Comparison of ENCODE assay signal across 11 mouse cellular contexts in the genomic region with DNA sequence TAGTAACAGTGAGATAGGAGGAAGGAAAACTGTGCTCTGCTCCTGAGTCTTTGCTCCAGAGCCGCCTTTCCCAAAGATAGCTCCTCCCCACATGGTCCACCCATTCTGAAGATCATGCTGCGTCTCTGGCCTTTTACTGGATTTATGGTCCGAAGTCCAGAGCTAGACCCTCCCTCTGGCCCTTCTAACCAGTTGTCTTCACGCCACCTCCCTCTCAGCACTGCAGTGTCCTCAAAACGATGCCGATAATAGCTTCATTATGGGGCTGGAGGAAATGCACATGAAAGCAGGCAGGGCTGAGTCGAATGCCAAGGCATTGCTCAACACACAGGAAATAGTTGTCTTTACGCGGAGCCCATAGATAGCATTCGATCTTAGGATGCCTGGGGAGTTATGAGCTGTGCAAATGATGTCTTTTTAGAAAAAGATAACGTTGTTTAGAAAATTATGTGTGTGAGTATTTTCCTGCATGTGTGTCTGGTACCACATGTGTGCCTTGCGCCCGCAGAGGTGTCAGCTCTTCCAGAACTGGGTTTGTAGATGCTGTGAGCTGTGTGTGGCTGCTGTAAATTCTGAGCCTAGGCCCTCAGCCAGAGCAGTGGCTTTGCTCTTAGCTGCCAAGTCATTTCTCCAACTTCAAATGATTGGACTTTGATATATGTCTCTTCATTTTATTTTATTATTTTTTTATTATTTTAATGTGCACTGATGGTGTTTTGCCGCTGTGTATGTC. TPM values are rescaled to one million over a fixed set of nuclear protein-coding genes. Genes with fewer than 3 reads are reported as not detected.
DNase-seq lines count a peak whose midpoint lies in the region; ATAC-seq lines count a peak whose summit lies in the region.
"Had no signal": no experiment of that assay in that cellular context is flagged by ENCODE, and none has a peak within 500 bp of the region (broad histone marks: within the 10 kb centered on the region; RNA-seq: fewer than 3 reads in every experiment).

No protein-coding gene starts in this region.

- H3K9ac ChIP-seq in heart, embryonic 16.5 days (ENCODE audit: low read length): no peak overlapping the region
- no peak overlapping the region for H3K9ac ChIP-seq in hindbrain, embryonic 13.5 days
- H3K9ac ChIP-seq: liver, embryonic 13.5 days; neural tube, embryonic 13.5 days had no signal

- 54% methylated on average over 14 of the region's 14 CpGs for WGBS in heart, embryonic 16.5 days
- WGBS in large intestine, adult 2 months: 15% methylated on average over 14 of the region's 14 CpGs
- WGBS in hindbrain, embryonic 13.5 days: 78% methylated on average over 14 of the region's 14 CpGs

- peak; percentile 32; the same call in 1 of the 2 replicates for ATAC-seq in heart, embryonic 16.5 days (replicated peaks; ENCODE audit: extremely low read depth, insufficient read depth, low FRiP score)
- no peak for ATAC-seq in megakaryocyte-erythroid progenitor cell, adult 5-6 weeks (replicated peaks; ENCODE audit: low FRiP score, low TSS enrichment, poor library complexity, severe bottlenecking)
- no peak for ATAC-seq in hindbrain, embryonic 13.5 days (ENCODE audit: low FRiP score)

- H3K4me1 ChIP-seq in heart, embryonic 16.5 days (ENCODE audit: control insufficient read depth, insufficient read depth, low read length): no peaks in the 10 kb centered on the region; the same call in 1 of the 2 replicates
- no peaks in the 10 kb centered on the region for H3K4me1 ChIP-seq in hindbrain, embryonic 13.5 days (replicated peaks)
- H3K4me1 ChIP-seq: liver, embryonic 13.5 days; neural tube, embryonic 13.5 days had no signal

- H3K4me3 ChIP-seq in heart, embryonic 16.5 days (ENCODE audit: low read length): no peak overlapping the region
- H3K4me3 ChIP-seq in hindbrain, embryonic 13.5 days: no peak overlapping the region
- H3K4me3 ChIP-seq: liver, embryonic 13.5 days; neural tube, embryonic 13.5 days had no signal

- no peaks in the 10 kb centered on the region for H3K9me3 ChIP-seq in heart, embryonic 16.5 days (replicated peaks; ENCODE audit: control insufficient read depth, low read length)
- no peaks in the 10 kb centered on the region for H3K9me3 ChIP-seq in hindbrain, embryonic 13.5 days
- H3K9me3 ChIP-seq: liver, embryonic 13.5 days; neural tube, embryonic 13.5 days had no signal

- DNase-seq in urinary bladder, postnatal 25 days (ENCODE audit: low spot score): peak; percentile 25
- DNase-seq in urinary bladder, adult 18-20 months (ENCODE audit: low spot score in 2 of 2): no peak
- DNase-seq in large intestine, adult 2 months (ENCODE audit: low read depth, low spot score): peak; percentile 67
- DNase-seq in ovary, postnatal 10 days (ENCODE audit: low spot score): no peak
- no peak for DNase-seq in thymus, postnatal 14 days
- DNase-seq: cerebellum, postnatal 10 days; liver, embryonic 13.5 days had no signal

- H3K4me2 ChIP-seq in heart, embryonic 16.5 days (ENCODE audit: low read depth, low read length): peak overlapping the region; percentile 30
- no peak overlapping the region for H3K4me2 ChIP-seq in hindbrain, embryonic 13.5 days
- H3K4me2 ChIP-seq: liver, embryonic 13.5 days; neural tube, embryonic 13.5 days had no signal

- H3K36me3 ChIP-seq in heart, embryonic 16.5 days (ENCODE audit: control insufficient read depth, insufficient read depth): no peaks in the 10 kb centered on the region
- no peaks in the 10 kb centered on the region for H3K36me3 ChIP-seq in hindbrain, embryonic 13.5 days
- H3K36me3 ChIP-seq: liver, embryonic 13.5 days; neural tube, embryonic 13.5 days had no signal

- H3K27me3 ChIP-seq in heart, embryonic 16.5 days (ENCODE audit: control insufficient read depth, insufficient read depth, low read length): no peaks in the 10 kb centered on the region
- no peaks in the 10 kb centered on the region for H3K27me3 ChIP-seq in hindbrain, embryonic 13.5 days
- H3K27me3 ChIP-seq: liver, embryonic 13.5 days; neural tube, embryonic 13.5 days had no signal

- no peak overlapping the region for H3K27ac ChIP-seq in heart, embryonic 16.5 days (ENCODE audit: low read length)
- H3K27ac ChIP-seq in hindbrain, embryonic 13.5 days: no peak overlapping the region
- H3K27ac ChIP-seq: liver, embryonic 13.5 days; neural tube, embryonic 13.5 days had no signal

RNA-seq across cellular contexts. Expression of gene Fam169b, which starts 46.6 kb away (rescaled TPM):
- 7.2 and 15.1 TPM in 2 replicates for polyA plus RNA-seq in heart, embryonic 16.5 days (2015; fragmentation: Nextera tagmentation; extraction: Ambion mirVana)
- 1.5 and 2.9 TPM in 2 replicates for polyA plus RNA-seq in large intestine, adult 2 months (2012; rRNA removed)
- total RNA-seq in megakaryocyte-erythroid progenitor cell, adult 5-6 weeks (2014; fragmentation: Nextera tagmentation): 0.87 and 1.9 TPM in 2 replicates
- 0.23 TPM in 1 of 2 replicates, not detected in the other for total RNA-seq in megakaryocyte-erythroid progenitor cell, adult 5-6 weeks (2017)
- 0.14 TPM in 1 of 2 replicates, not detected in the other for polyA plus RNA-seq in hindbrain, embryonic 13.5 days (2015; fragmentation: Nextera tagmentation; extraction: Ambion mirVana)

RNA-seq across cellular contexts. Expression of gene Pgpep1l, which starts 56.2 kb away (rescaled TPM):
- 0.71 TPM in 1 of 2 replicates, not detected in the other for polyA plus RNA-seq in heart, embryonic 16.5 days (2015; fragmentation: Nextera tagmentation; extraction: Ambion mirVana)
- polyA plus RNA-seq in large intestine, adult 2 months (2012; rRNA removed): not detected in 2 replicates
- total RNA-seq in megakaryocyte-erythroid progenitor cell, adult 5-6 weeks (2014; fragmentation: Nextera tagmentation): not detected in 2 replicates
- not detected in 2 replicates for total RNA-seq in megakaryocyte-erythroid progenitor cell, adult 5-6 weeks (2017)
- not detected in 2 replicates for polyA plus RNA-seq in hindbrain, embryonic 13.5 days (2015; fragmentation: Nextera tagmentation; extraction: Ambion mirVana)
- polyA plus RNA-seq: liver, embryonic 13.5 days; neural tube, embryonic 13.5 days had no signal

Comparison
In these comparisons a context has a peak if more than half of its experiments do, and no peak if none do; other contexts are left out.
1. DNase-seq: peak in urinary bladder, postnatal 25 days (single experiment) and large intestine, adult 2 months (single experiment); none in urinary bladder, adult 18-20 months (0 of 2), ovary, postnatal 10 days (single experiment) and thymus, postnatal 14 days (single experiment).